Mouse (Mus musculus): ENCODE data around the gene Wdr25.

Gene Wdr25

GRCm38 (mm10) chr12:109057736-109058135, 164.3 kb downstream of the Wdr25 start:
- intact Hi-C loops (cut with DNase I) = no loop called here

- intact Hi-C loops (cut with DNase I) = no loop called here
These were observed 165.2 kb downstream of the Wdr25 start for GRCm38 (mm10) chr12:109058660-109059059.

GRCm38 (mm10) chr12:109067561-109068135, 174.2 kb downstream of the Wdr25 start:
- intact Hi-C loops (cut with DNase I) = no loop called here

DNA sequence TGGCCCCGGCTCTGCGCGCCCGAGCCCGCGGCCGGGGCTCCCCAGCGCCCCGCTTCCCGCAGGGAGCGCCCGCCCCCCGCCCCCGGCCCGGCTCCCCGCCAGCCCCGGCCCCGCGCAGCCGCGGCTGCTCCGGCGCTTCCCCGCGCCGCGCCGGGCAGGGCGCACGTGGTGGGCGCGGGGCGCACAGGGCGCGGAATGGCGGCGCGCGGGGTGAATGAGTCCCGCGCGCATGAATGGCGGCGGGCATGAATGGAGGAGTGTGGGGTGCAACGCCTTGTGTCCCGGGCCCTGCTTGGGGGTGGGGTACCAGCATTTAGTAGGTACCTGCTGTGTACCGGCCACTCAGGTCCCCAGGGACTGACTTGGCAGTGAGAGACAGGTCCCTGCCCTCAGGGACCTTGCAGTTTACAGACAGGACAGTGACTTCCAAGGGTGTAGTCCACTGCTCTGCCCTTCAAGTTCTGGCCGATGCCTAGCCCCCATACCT, 174.8 kb downstream of the Wdr25 start, which contains the start of gene Begain:
TSS of gene Begain (minus strand) at position 51 of the 487 bp plus-strand sequence.
- intact Hi-C loops (cut with DNase I) = no loop called here

- intact Hi-C loops (cut with DNase I) = no loop called here
These were observed 175.3 kb downstream of the Wdr25 start for GRCm38 (mm10) chr12:109068738-109069137.

- intact Hi-C loops (cut with DNase I) = no loop called here
These were observed 176.3 kb downstream of the Wdr25 start for GRCm38 (mm10) chr12:109069751-109070150.

GRCm38 (mm10) chr12:109071248-109071647, 177.8 kb downstream of the Wdr25 start:
- intact Hi-C loops (cut with DNase I) = no loop called here

DNA sequence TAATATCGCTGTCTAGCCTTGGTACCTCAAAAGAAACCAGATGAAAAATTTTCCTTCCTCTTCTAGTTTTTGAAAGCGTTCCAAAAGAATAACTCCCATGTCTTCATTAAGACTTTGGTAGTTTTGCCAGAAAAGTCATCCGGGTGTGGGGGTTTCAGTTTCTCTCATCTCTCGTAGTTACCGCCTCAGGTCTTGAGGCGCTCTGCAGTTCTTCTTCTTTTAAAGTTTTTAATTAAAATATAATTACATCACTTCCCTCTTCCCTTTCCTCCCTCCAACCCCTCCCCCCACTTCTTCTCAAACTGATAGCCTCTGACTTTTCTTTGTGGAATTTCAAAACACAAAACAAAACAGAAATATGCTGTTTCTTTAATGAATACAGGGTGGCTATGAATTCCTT, 180.7 kb downstream of the Wdr25 start:
- intact Hi-C loops (cut with DNase I) = no loop called here

GRCm38 (mm10) chr12:109074777-109075285, 181.4 kb downstream of the Wdr25 start:
- intact Hi-C loops (cut with DNase I) = no loop called here

GRCm38 (mm10) chr12:109077036-109077435, 183.6 kb downstream of the Wdr25 start:
- intact Hi-C loops (cut with DNase I) = no loop called here
